8 mouse cellular contexts compared by ENCODE assay signal in the genomic region with DNA sequence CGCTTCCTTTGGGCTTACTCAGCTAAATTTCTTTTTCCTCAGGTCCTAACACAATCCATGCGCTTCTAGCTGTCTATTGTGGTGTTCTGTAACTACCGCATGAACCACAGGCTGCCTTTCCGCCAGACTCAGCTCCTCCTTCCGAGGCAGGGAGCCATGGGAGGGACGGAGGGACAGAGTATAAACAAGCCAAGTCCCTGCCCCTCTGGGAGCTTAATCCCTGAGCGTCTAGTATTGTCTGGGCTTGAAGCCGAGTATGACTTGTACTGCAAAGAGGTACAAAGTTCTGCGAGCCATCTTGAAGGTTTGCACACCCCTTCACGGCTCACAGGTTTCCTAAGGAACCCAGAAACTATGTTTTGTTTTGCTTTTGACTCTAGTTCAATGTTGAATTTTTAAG. TPM values are rescaled to one million over a fixed set of nuclear protein-coding genes. Genes with fewer than 3 reads are reported as not detected.
DNase-seq lines count a peak whose midpoint lies in the region; ATAC-seq and TF ChIP-seq lines count a peak whose summit lies in the region.

No protein-coding gene starts in this region.

- peaks cover 9% of the 10 kb centered on the region; the same call in 1 of the 2 replicates for H3K79me2 ChIP-seq in liver, adult 2 months (ENCODE audit: control insufficient read depth, insufficient read depth, low read length)

- TF ChIP-seq POLR2A in bone marrow macrophage, adult 2 months (IDR thresholded peaks at IDR 0.05; ENCODE audit: borderline replicate concordance, low read depth, low read length), result no peak
- TF ChIP-seq POLR2A in liver, adult 2 months (IDR thresholded peaks at IDR 0.05; ENCODE audit: extremely low read depth, insufficient read depth, low read length), result 0 out of 2 replicates have a peak, but pooled peaks have one; percentile 13
- TF ChIP-seq POLR2A in testis, adult 2 months (IDR thresholded peaks at IDR 0.05; ENCODE audit: control insufficient read depth, low read depth, low read length), result peak; percentile 44; the same call in 1 of the 2 replicates

- H3K9me3 ChIP-seq in forebrain, embryonic 10.5 days, result no peaks in the 10 kb centered on the region
- no peaks in the 10 kb centered on the region for H3K9me3 ChIP-seq in heart, embryonic 14.5 days (ENCODE audit: control insufficient read depth, low read length)

- H3K4me2 ChIP-seq in heart, embryonic 14.5 days (ENCODE audit: low read length), result peak overlapping the region; percentile 69

- peak overlapping the region; percentile 72 for H3K9ac ChIP-seq in heart, embryonic 14.5 days (ENCODE audit: low read length)
- H3K9ac ChIP-seq in liver, adult 2 months (ENCODE audit: low read depth, low read length), result peak overlapping the region; percentile 70

- DNase-seq in CD4-positive helper T cell, adult 2 months (ENCODE audit: low read depth, low spot score), result peak; percentile 73
- peak; percentile 44 for DNase-seq in forebrain, embryonic 10.5 days (ENCODE audit: extremely low spot score, low spot score)
- peak; percentile 93 for DNase-seq in kidney, postnatal 10 days
- DNase-seq in liver, adult 2 months (ENCODE audit: extremely low read depth, low read depth, low spot score), result peak; percentile 98
- DNase-seq in natural killer cell, adult 2 months (ENCODE audit: low spot score in 2 of 2), result peak; percentile 55 to 66

- H3K4me3 ChIP-seq in bone marrow macrophage, adult 2 months (ENCODE audit: insufficient read depth, low read length), result peak overlapping the region; percentile 83
- H3K4me3 ChIP-seq in forebrain, embryonic 10.5 days, result peak overlapping the region; percentile 76
- peak overlapping the region; percentile 66 to 69 for H3K4me3 ChIP-seq in heart, embryonic 14.5 days (ENCODE audit: control insufficient read depth in 1 of 2, insufficient read depth in 1 of 2, low read depth in 1 of 2, low read length in 2 of 2)
- peak overlapping the region; percentile 53 for H3K4me3 ChIP-seq in liver, adult 2 months (ENCODE audit: insufficient read depth, low read depth, low read length)
- peak overlapping the region; percentile 89 for H3K4me3 ChIP-seq in testis, adult 2 months (ENCODE audit: control insufficient read depth, low read depth, low read length)

- TF ChIP-seq CTCF in bone marrow macrophage, adult 2 months (IDR thresholded peaks at IDR 0.05; ENCODE audit: low read depth, low read length), result no peak
- TF ChIP-seq CTCF in liver, adult 2 months (IDR thresholded peaks at IDR 0.05; ENCODE audit: low read depth, low read length), result no peak
- no peak for TF ChIP-seq CTCF in testis, adult 2 months (IDR thresholded peaks at IDR 0.05; ENCODE audit: control insufficient read depth, insufficient read depth, insufficient replicate concordance, low read depth, low read length)

- H3K27ac ChIP-seq in bone marrow macrophage, adult 2 months (ENCODE audit: insufficient read depth, low read depth, low read length), result peak overlapping the region; percentile 84
- peak overlapping the region; percentile 90 for H3K27ac ChIP-seq in forebrain, embryonic 10.5 days
- H3K27ac ChIP-seq in heart, embryonic 14.5 days (replicated peaks in 1 of 2; ENCODE audit: control insufficient read depth in 1 of 2, insufficient read depth in 1 of 2, low read depth in 2 of 2, low read length in 2 of 2), result peak overlapping the region; percentile 86 to 98
- H3K27ac ChIP-seq in liver, adult 2 months (replicated peaks; ENCODE audit: insufficient read depth, low read depth, low read length), result peak overlapping the region; percentile 92
- peak overlapping the region; percentile 94 for H3K27ac ChIP-seq in testis, adult 2 months (ENCODE audit: control insufficient read depth, insufficient read depth, low read depth, low read length)

- H3K4me1 ChIP-seq in bone marrow macrophage, adult 2 months (ENCODE audit: control insufficient read depth, insufficient read depth, low read length), result peaks cover 37% of the 10 kb centered on the region
- H3K4me1 ChIP-seq in forebrain, embryonic 10.5 days, result peaks cover 70% of the 10 kb centered on the region
- H3K4me1 ChIP-seq in heart, embryonic 14.5 days (ENCODE audit: control insufficient read depth in 2 of 2, insufficient read depth in 2 of 2, low read length in 2 of 2), result peaks cover 13 to 42% of the 10 kb centered on the region in 2 experiments
- H3K4me1 ChIP-seq in liver, adult 2 months (ENCODE audit: control insufficient read depth, insufficient read depth, low read length), result peaks cover 43% of the 10 kb centered on the region
- peaks cover 15% of the 10 kb centered on the region for H3K4me1 ChIP-seq in testis, adult 2 months (ENCODE audit: control insufficient read depth, insufficient read depth, low read length)

- ATAC-seq in heart, embryonic 14.5 days (ENCODE audit: insufficient number of reproducible peaks, insufficient read depth, low FRiP score, low read depth), result peak; percentile 23; the same call in 1 of the 2 replicates

- peaks cover 6% of the 10 kb centered on the region for H3K36me3 ChIP-seq in forebrain, embryonic 10.5 days (replicated peaks)
- H3K36me3 ChIP-seq in heart, embryonic 14.5 days (ENCODE audit: control insufficient read depth, insufficient read depth, low read length), result peaks cover 4% of the 10 kb centered on the region
- peaks cover 6% of the 10 kb centered on the region; the same call in 1 of the 2 replicates for H3K36me3 ChIP-seq in liver, adult 2 months (ENCODE audit: control insufficient read depth, insufficient read depth, low read length)
- H3K36me3 ChIP-seq in testis, adult 2 months (ENCODE audit: control insufficient read depth, insufficient read depth, low read length), result no peaks in the 10 kb centered on the region; the same call in 1 of the 2 replicates

- peaks cover 8% of the 10 kb centered on the region; the same call in 1 of the 2 replicates for H3K27me3 ChIP-seq in forebrain, embryonic 10.5 days (ENCODE audit: poor library complexity, severe bottlenecking)
- H3K27me3 ChIP-seq in heart, embryonic 14.5 days (ENCODE audit: control insufficient read depth, insufficient read depth, low read length), result no peaks in the 10 kb centered on the region
- no peaks in the 10 kb centered on the region for H3K27me3 ChIP-seq in liver, adult 2 months (ENCODE audit: control insufficient read depth, insufficient read depth, low read length)
- no peaks in the 10 kb centered on the region for H3K27me3 ChIP-seq in testis, adult 2 months (ENCODE audit: control insufficient read depth, insufficient read depth, low read length)

- 1% methylated on average over 10 of the region's 10 CpGs for WGBS in forebrain, embryonic 10.5 days
- 1% methylated on average over 10 of the region's 10 CpGs for WGBS in heart, embryonic 14.5 days
- under 1% methylated on average over 10 of the region's 10 CpGs for WGBS in liver, adult 2 months

RNA-seq across cellular contexts. Expression of a gene that starts 7.9 kb away (rescaled TPM):
- polyA plus RNA-seq in bone marrow macrophage, adult 2 months (2012; ENCODE audit: insufficient read depth, insufficient read length, missing spikeins), result 69.3 and 74.1 TPM in 2 replicates
- 13.5 and 13.7 TPM in 2 replicates for polyA plus RNA-seq in forebrain, embryonic 10.5 days (2016; fragmentation: Nextera tagmentation; extraction: Ambion mirVana)
- 23.4 and 25.8 TPM in 2 replicates for polyA plus RNA-seq in heart, embryonic 14.5 days (2014; fragmentation: Nextera tagmentation; extraction: Ambion mirVana)
- 156 and 163 TPM in 2 replicates for total RNA-seq in liver, adult 2 months (2014; rRNA removed)
- polyA plus RNA-seq in liver, adult 2 months (2012; rRNA removed), result 34.6 and 35.0 TPM in 2 replicates
- polyA plus RNA-seq in testis, adult 2 months (2012; rRNA removed), result 36.1 and 38.9 TPM in 2 replicates

RNA-seq across cellular contexts. Expression of a gene that starts 48.4 kb away (rescaled TPM):
- polyA plus RNA-seq in bone marrow macrophage, adult 2 months (2012; ENCODE audit: insufficient read depth, insufficient read length, missing spikeins), result 35.4 and 35.8 TPM in 2 replicates
- 20.1 and 20.3 TPM in 2 replicates for polyA plus RNA-seq in forebrain, embryonic 10.5 days (2016; fragmentation: Nextera tagmentation; extraction: Ambion mirVana)
- 10.3 and 12.4 TPM in 2 replicates for polyA plus RNA-seq in heart, embryonic 14.5 days (2014; fragmentation: Nextera tagmentation; extraction: Ambion mirVana)
- total RNA-seq in liver, adult 2 months (2014; rRNA removed), result 15.8 and 25.6 TPM in 2 replicates
- polyA plus RNA-seq in liver, adult 2 months (2012; rRNA removed), result 20.9 and 21.6 TPM in 2 replicates
- 7.3 and 8.0 TPM in 2 replicates for polyA plus RNA-seq in testis, adult 2 months (2012; rRNA removed)

Comparison
In these comparisons a context has a peak if more than half of its experiments do, and no peak if none do; other contexts are left out.
1. Peak in every context shown above with its lines: DNase-seq, ATAC-seq, H3K4me3 ChIP-seq and H3K27ac ChIP-seq.
2. DNase-seq: peak in every context shown above with its lines; median percentile 98 in liver, adult 2 months; 93 in kidney, postnatal 10 days; 73 in CD4-positive helper T cell, adult 2 months; 60 in natural killer cell, adult 2 months; 44 in forebrain, embryonic 10.5 days.